Mouse (Mus musculus): Measurements from ENCODE around the gene Serinc5. TPM values are rescaled to one million over a fixed set of nuclear protein-coding genes. Genes with fewer than 3 reads are reported as not detected.

The Serinc5 gene
- polyA plus RNA-seq, 2 experiments, result 13.8 to 25.9 TPM

DNA sequence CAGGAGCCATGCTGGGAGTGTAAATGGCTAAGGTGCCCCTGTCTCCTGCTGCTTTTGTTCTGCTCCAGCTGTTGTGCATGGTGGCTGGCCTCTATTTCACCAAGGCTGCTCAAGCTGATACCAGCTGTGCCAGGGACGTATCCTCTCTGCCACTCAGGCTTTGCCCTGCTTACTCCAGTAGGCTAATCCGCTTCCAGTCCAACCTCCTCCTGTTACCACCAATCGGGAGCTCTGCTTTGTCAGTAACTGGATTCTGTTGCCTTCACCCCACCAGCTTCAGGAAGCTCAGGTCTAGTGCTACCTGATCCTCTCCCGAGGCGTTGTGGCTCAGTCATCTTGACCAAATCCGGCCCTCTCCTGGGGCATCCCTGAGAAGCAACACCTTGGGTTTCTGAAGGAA, 33.9 kb downstream of the Serinc5 start:
- no peak for TF ChIP-seq POLR2A (IDR thresholded peaks at IDR 0.05; ENCODE audit: borderline replicate concordance, extremely low read depth, insufficient read depth, insufficient read length)
- ATAC-seq (ENCODE audit: low FRiP score, low read depth), result no peak

GRCm38 (mm10) chr13:92647695-92648094, 36.8 kb downstream of the Serinc5 start:
- ATAC-seq (ENCODE audit: low FRiP score, low read depth), result no peak
- Histone ChIP-seq H3K27ac (replicated peaks; ENCODE audit: low read depth, low read length) (no peak overlapping the region), H3K36me3 (ENCODE audit: control insufficient read depth, insufficient read depth, low read length) (no peaks in the 10 kb centered on the region), H3K27me3 (ENCODE audit: control insufficient read depth, insufficient read depth, low read length) (no peaks in the 10 kb centered on the region), H3K4me2 (replicated peaks; ENCODE audit: low read depth, low read length, severe bottlenecking) (no peak overlapping the region), H3K9me3 (ENCODE audit: control insufficient read depth, low read length) (no peaks in the 10 kb centered on the region), H3K9ac (ENCODE audit: low read depth, low read length, severe bottlenecking) (no peak overlapping the region), H3K4me3 (replicated peaks; ENCODE audit: low read length) (no peak overlapping the region), H3K4me1 (ENCODE audit: control insufficient read depth, insufficient read depth, low read length) (no peaks in the 10 kb centered on the region)
- TF ChIP-seq POLR2A (IDR thresholded peaks at IDR 0.05; ENCODE audit: borderline replicate concordance, extremely low read depth, insufficient read depth, insufficient read length), result no peak
- no peak for DNase-seq (ENCODE audit: low spot score)
- 79% methylated on average over 2 of the region's 2 CpGs for WGBS

More for the DNA sequence above, 33.9 kb downstream of the Serinc5 start:
- WGBS, result 60% methylated on average over 6 of the region's 6 CpGs
- no peak overlapping the region for H3K9ac ChIP-seq (ENCODE audit: low read depth, low read length, severe bottlenecking)
- no peak overlapping the region for H3K4me3 ChIP-seq (replicated peaks; ENCODE audit: low read length)
- no peak overlapping the region for H3K27ac ChIP-seq (replicated peaks; ENCODE audit: low read depth, low read length)
- H3K36me3 ChIP-seq (ENCODE audit: control insufficient read depth, insufficient read depth, low read length), result no peaks in the 10 kb centered on the region
- no peak for DNase-seq (ENCODE audit: low spot score)
- H3K4me2 ChIP-seq (replicated peaks; ENCODE audit: low read depth, low read length, severe bottlenecking), result no peak overlapping the region
- 0 out of 2 replicates have a peak, but pooled peaks cover 2% of the 10 kb centered on the region for H3K4me1 ChIP-seq (ENCODE audit: control insufficient read depth, insufficient read depth, low read length)
- H3K27me3 ChIP-seq (ENCODE audit: control insufficient read depth, insufficient read depth, low read length), result no peaks in the 10 kb centered on the region
- no peaks in the 10 kb centered on the region for H3K9me3 ChIP-seq (ENCODE audit: control insufficient read depth, low read length)

- no peak for TF ChIP-seq POLR2A (IDR thresholded peaks at IDR 0.05; ENCODE audit: borderline replicate concordance, extremely low read depth, insufficient read depth, insufficient read length)
- no peak for DNase-seq (ENCODE audit: low spot score)
- no peak overlapping the region for H3K4me3 ChIP-seq (replicated peaks; ENCODE audit: low read length)
- ATAC-seq (ENCODE audit: low FRiP score, low read depth), result peak; percentile 53; the same call in 1 of the 2 replicates
- H3K27ac ChIP-seq (replicated peaks; ENCODE audit: low read depth, low read length), result no peak overlapping the region
- WGBS, result 85% methylated on average over 10 of the region's 10 CpGs
- no peaks in the 10 kb centered on the region for H3K9me3 ChIP-seq (ENCODE audit: control insufficient read depth, low read length)
- H3K4me2 ChIP-seq (replicated peaks; ENCODE audit: low read depth, low read length, severe bottlenecking), result no peak overlapping the region
- H3K9ac ChIP-seq (ENCODE audit: low read depth, low read length, severe bottlenecking), result no peak overlapping the region
- no peaks in the 10 kb centered on the region; the same call in 1 of the 2 replicates for H3K4me1 ChIP-seq (ENCODE audit: control insufficient read depth, insufficient read depth, low read length)
- no peaks in the 10 kb centered on the region for H3K27me3 ChIP-seq (ENCODE audit: control insufficient read depth, insufficient read depth, low read length)
- H3K36me3 ChIP-seq (ENCODE audit: control insufficient read depth, insufficient read depth, low read length), result no peaks in the 10 kb centered on the region
Observed at GRCm38 (mm10) chr13:92649111-92649510, 38.2 kb downstream of the Serinc5 start.

DNA sequence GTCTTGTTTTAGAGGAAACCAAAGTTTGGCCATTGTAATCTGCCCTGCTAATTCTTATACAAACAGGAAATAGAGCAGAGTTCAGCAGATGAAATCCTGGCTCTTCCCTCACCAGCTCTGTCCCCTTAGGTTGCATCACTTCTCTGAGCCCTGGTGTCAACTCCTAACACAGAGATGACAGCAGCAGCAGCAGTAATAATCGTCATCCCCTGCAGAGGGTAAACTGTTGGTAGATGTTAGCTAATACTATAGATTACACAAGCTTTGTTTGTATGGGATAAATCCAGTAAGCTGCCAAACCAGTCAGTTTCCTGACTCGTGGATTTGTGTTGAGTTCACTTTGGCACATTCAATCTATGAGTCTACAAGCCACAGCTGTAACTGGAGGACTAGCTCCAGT, 40.1 kb downstream of the Serinc5 start:
- no peak for DNase-seq (ENCODE audit: low spot score)
- no peak for TF ChIP-seq POLR2A (IDR thresholded peaks at IDR 0.05; ENCODE audit: borderline replicate concordance, extremely low read depth, insufficient read depth, insufficient read length)
- no peak overlapping the region for H3K27ac ChIP-seq (replicated peaks; ENCODE audit: low read depth, low read length)

GRCm38 (mm10) chr13:92652498-92652897, 41.6 kb downstream of the Serinc5 start:
- Histone ChIP-seq H3K4me3 (replicated peaks; ENCODE audit: low read length) (no peak overlapping the region), H3K27me3 (ENCODE audit: control insufficient read depth, insufficient read depth, low read length) (no peaks in the 10 kb centered on the region), H3K36me3 (ENCODE audit: control insufficient read depth, insufficient read depth, low read length) (no peaks in the 10 kb centered on the region), H3K9me3 (ENCODE audit: control insufficient read depth, low read length) (no peaks in the 10 kb centered on the region), H3K9ac (ENCODE audit: low read depth, low read length, severe bottlenecking) (no peak overlapping the region), H3K4me1 (ENCODE audit: control insufficient read depth, insufficient read depth, low read length) (no peaks in the 10 kb centered on the region; the same call in 1 of the 2 replicates), H3K27ac (replicated peaks; ENCODE audit: low read depth, low read length) (no peak overlapping the region), H3K4me2 (replicated peaks; ENCODE audit: low read depth, low read length, severe bottlenecking) (no peak overlapping the region)
- DNase-seq (ENCODE audit: low spot score) (no peak), ATAC-seq (ENCODE audit: low FRiP score, low read depth) (no peak)
- WGBS, result 68% methylated on average over 2 of the region's 2 CpGs
- TF ChIP-seq POLR2A (IDR thresholded peaks at IDR 0.05; ENCODE audit: borderline replicate concordance, extremely low read depth, insufficient read depth, insufficient read length), result no peak

More for the DNA sequence above, 40.1 kb downstream of the Serinc5 start:
- Histone ChIP-seq H3K4me2 (replicated peaks; ENCODE audit: low read depth, low read length, severe bottlenecking) (no peak overlapping the region), H3K27me3 (ENCODE audit: control insufficient read depth, insufficient read depth, low read length) (no peaks in the 10 kb centered on the region), H3K9ac (ENCODE audit: low read depth, low read length, severe bottlenecking) (no peak overlapping the region), H3K4me1 (ENCODE audit: control insufficient read depth, insufficient read depth, low read length) (no peaks in the 10 kb centered on the region; the same call in 1 of the 2 replicates), H3K9me3 (ENCODE audit: control insufficient read depth, low read length) (no peaks in the 10 kb centered on the region), H3K36me3 (ENCODE audit: control insufficient read depth, insufficient read depth, low read length) (no peaks in the 10 kb centered on the region), H3K4me3 (replicated peaks; ENCODE audit: low read length) (no peak overlapping the region)
- 70% methylated on average over 2 of the region's 2 CpGs for WGBS
- ATAC-seq (ENCODE audit: low FRiP score, low read depth), result no peak

GRCm38 (mm10) chr13:92653283-92653682, 42.4 kb downstream of the Serinc5 start:
- Histone ChIP-seq H3K9me3 (ENCODE audit: control insufficient read depth, low read length) (no peaks in the 10 kb centered on the region), H3K9ac (ENCODE audit: low read depth, low read length, severe bottlenecking) (no peak overlapping the region), H3K36me3 (ENCODE audit: control insufficient read depth, insufficient read depth, low read length) (no peaks in the 10 kb centered on the region), H3K27me3 (ENCODE audit: control insufficient read depth, insufficient read depth, low read length) (no peaks in the 10 kb centered on the region), H3K27ac (replicated peaks; ENCODE audit: low read depth, low read length) (no peak overlapping the region), H3K4me1 (ENCODE audit: control insufficient read depth, insufficient read depth, low read length) (no peaks in the 10 kb centered on the region; the same call in 1 of the 2 replicates), H3K4me2 (replicated peaks; ENCODE audit: low read depth, low read length, severe bottlenecking) (no peak overlapping the region), H3K4me3 (replicated peaks; ENCODE audit: low read length) (no peak overlapping the region)
- TF ChIP-seq POLR2A (IDR thresholded peaks at IDR 0.05; ENCODE audit: borderline replicate concordance, extremely low read depth, insufficient read depth, insufficient read length), result no peak
- DNase-seq (ENCODE audit: low spot score) (no peak), ATAC-seq (ENCODE audit: low FRiP score, low read depth) (peak; percentile 34; the same call in 1 of the 2 replicates)
- 35% methylated on average over 5 of the region's 5 CpGs for WGBS

Measured in limb, embryonic 14.5 days (tissue).